Mouse (Mus musculus) MN1 (cell line): ENCODE data around the gene Hs2st1.

ENCODE experiments used
- DNase-seq: peaks from one replicate; pipeline ENCODE4 v3.0.0-alpha.2; 2016; ENCODE audit warnings: low spot score

The Hs2st1 gene

DNA sequence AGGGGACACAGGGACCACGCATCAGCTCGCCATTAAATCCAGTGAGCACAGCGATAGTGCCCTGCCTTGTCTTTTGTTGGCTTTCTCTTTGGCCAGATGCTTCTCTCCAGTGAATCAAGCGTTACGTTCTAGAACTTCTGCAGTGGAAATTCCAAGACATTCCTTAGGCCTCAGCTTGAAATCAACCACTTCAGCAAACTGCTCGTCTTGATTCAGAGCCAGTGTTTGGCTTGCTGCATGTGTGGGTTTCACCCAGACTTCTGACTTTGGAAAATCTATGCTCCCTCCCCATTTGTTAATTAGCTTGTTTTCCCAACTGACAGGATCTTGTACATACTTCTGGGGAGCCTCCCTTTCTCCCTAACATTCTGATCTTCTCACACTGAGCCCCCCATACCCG lies 16.8 kb upstream of the Hs2st1 start:
- DNase-seq, result no peak

- DNase-seq, result no peak
Observed at GRCm38 (mm10) chr3:144584789-144585553, 15.0 kb upstream of the Hs2st1 start.

GRCm38 (mm10) chr3:144583789-144584188 lies 13.8 kb upstream of the Hs2st1 start:
- DNase-seq, result no peak

- DNase-seq, result no peak
Observed at GRCm38 (mm10) chr3:144582306-144582705, 12.3 kb upstream of the Hs2st1 start.

DNA sequence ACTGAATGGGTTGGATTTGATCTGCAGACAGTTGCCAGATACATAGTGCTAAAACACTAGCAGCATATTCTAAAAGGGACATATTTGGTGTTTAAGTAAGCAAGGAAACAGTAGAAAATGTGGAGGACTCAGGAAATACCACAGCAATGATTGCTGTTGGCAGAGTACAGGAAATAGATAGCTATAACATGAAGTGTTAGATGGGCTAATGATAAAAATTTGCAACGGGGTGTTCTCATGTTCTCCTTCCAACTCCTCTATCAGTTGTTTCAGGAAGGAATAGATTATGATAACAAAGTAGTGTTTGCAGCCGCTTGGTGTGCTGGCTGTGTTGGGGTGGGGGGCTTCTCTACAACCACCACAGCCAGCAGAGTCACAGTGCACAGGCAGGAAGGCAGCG lies 11.9 kb upstream of the Hs2st1 start:
- no peak for DNase-seq

DNA sequence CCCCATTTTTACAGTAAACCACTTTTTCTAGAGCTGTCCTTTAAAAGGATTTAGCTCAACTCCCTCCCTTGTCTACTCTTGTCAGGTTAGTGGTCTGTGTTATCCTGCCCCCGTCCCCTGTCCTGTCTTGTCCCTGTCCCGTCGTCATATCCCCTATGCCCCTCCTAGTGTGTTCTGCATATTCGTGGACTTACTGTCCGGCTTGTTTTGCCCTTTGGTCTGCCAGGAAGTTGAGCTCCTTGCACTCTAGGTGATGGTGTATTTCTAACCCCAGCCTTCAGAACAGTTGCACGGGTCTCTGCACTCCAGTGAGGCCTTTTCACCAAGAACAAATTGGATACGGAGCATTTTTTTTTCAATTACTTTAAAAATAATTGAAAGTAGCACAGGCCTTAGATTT lies 10.3 kb upstream of the Hs2st1 start:
- no peak for DNase-seq

- no peak for DNase-seq
Observed at GRCm38 (mm10) chr3:144579796-144580195, 9.8 kb upstream of the Hs2st1 start.

- no peak for DNase-seq
Observed at GRCm38 (mm10) chr3:144578921-144579320, 8.9 kb upstream of the Hs2st1 start.

DNA sequence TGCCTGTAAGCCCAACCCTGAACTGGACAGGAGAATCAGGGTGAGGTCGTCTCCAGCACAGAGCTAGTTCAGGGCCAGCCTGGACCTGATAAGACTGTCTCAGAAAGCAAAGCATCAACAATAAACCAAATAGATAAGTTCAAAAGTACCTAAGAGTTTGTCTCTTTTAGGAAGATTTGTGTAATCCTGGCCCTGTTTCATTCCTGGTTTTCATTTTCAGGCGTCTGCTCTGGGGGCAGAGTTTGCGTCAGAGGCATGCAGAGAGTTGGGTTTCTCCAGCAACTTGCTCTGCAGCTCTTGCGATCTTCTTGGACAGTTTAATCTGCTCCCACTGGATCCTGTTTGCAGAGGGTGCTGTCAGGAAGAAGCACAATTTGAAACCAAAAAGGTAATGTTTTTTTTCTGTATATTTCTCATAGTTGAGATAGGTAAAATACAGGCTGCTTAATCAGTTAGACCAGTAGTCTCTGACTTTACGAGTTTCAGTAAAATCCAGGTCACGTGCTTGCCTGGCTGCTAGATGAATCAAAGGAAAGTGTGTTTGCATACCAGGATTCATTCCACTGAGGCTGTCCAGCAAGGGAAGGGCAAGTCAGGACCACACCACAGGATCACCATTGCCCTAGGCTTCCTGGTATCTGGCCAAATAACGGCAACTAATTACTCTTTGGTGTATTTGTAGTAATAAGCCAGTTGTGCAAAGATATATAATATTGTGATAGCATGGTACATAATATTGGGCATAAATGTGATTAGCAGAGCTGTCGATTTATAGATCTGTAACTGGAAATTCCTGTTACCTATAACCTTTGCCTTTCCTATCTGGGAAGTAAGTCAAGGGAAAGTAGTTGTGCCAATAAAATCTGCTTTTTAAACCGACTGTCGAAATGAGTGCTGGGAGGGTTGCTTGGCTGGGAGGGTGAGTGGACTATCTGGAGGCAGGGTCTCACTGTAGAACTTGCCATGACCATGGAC lies 7.7 kb upstream of the Hs2st1 start:
- DNase-seq, result no peak

GRCm38 (mm10) chr3:144574256-144574655 lies 4.3 kb upstream of the Hs2st1 start:
- no peak for DNase-seq

- no peak for DNase-seq
Observed at GRCm38 (mm10) chr3:144570816-144571487, 971 bp upstream of the Hs2st1 start.

DNA sequence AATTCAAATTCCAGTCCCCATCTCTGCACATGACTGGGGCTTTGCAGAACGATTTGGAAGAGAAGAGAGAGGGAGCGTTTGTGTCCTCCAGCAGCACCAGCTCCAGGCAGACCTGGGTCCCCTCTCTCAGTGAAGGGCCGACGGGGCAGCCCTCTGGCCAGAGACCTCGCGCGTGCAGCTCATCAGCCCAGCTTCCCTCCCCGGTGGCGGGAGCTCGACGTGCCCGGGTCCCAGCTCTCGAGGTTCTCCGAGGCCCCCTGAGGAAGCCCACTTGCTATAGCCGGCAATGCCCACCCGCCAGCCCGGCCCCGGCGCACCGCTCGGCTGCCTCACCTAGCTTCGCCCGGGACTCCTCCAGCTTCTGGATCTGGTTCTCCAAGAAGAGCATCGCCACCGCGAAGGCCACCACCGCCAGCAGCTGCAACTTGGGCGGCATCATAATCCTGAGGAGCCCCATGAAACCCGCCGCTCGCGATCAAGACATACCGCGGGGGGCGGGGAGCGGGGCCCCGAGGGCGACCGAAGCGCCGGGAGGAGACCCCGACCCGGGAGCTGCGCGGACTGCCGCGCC lies 495 bp downstream of the Hs2st1 start:
- DNase-seq, result peak; percentile 55

DNA sequence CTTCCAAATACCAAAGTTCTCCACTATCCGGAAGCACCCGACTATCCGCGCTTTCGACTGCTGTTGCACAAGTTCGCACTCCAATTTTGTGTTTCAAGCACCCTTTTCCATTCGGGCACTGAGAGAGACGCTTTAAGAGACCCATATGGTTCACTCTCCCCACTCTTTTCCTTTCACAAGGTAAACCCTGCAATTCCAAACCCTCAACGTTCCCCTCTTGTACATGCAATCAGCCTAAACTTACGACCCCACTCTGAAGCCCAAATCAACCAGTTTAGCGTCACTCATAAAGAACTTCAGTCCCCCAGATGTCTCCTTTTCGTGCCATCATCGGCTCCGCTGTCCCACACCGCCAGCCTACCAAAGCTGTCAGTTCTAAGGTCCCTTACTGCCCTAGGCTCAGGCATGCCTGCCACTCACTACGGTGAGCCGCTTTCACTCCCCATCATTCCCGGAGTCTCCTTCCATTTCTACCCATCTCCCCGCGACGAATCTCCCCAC lies 1.1 kb downstream of the Hs2st1 start:
- DNase-seq, result peak; percentile 18

DNA sequence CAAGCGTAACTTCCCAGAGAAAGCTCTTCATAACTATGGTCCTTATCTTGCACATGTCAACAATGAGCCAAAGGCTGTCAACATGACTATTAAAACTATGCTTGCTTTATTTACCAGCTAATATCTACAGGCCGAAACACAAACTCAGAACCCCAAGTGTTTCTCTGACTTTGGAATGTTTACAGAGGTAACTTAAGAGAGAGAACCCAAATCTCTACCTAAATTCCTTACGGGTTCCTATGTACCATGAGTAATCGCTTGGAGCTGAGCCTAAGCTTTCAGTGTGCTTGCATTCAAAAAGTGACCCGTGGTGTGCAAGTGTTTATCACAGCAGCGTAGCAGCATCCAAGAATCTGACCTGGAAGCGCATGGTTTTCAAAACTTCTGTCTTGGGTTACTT lies 4.8 kb downstream of the Hs2st1 start:
- no peak for DNase-seq

DNA sequence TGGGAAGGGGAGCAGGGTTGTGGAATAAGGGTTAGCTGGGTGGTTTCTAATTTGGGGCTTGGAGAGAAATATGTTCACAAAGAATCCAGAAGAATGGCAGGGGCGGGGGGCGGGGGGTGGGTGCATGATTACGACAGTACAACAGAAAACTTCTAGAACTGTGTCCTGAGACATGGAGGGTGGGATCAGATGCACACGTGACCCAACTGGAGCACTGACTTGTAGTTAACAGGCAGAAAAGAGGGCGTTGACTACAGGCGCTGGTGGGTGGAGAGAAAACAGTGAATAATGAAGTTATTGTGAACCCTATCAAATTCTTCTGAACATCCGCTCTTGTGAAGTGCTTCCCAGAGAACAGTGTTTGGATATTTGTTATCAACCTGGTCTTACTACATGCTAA lies 6.1 kb downstream of the Hs2st1 start:
- DNase-seq, result no peak

DNA sequence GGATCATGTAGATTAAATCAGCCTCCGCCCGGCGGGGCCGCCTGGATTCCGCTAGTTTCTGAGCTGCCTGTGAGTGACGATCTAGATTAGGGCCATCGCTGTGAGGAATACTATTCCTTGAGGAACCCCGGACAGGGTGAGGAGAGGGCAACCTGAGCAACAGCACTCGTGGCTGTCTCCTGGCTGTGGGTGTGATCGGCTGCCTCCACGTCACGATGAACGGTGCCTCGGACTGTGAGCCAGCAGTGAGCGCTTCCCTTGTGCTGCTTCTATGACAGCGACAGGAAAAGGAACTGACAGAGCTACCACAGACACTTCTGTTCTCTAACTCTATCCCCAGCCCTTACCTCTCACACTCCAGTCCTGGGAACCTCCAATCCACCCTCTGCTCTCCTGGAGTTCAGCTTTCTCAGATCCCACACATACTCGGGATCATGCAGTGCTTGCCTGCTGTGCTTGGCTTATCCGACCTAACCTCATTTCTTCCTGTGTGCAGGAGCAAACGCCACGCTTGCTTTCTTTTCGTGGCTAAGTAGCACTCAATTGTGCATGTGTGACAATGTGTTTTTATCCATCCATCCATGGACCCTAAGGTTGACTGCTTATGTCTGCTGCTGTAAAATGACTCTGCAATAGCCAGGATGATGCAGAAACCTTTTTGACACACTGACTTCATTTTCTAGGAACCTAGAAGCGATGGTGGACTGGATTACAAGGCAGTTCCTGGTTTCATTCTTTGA lies 8.3 kb downstream of the Hs2st1 start:
- DNase-seq, result no peak

GRCm38 (mm10) chr3:144558274-144558673 lies 11.7 kb downstream of the Hs2st1 start:
- DNase-seq, result no peak

DNA sequence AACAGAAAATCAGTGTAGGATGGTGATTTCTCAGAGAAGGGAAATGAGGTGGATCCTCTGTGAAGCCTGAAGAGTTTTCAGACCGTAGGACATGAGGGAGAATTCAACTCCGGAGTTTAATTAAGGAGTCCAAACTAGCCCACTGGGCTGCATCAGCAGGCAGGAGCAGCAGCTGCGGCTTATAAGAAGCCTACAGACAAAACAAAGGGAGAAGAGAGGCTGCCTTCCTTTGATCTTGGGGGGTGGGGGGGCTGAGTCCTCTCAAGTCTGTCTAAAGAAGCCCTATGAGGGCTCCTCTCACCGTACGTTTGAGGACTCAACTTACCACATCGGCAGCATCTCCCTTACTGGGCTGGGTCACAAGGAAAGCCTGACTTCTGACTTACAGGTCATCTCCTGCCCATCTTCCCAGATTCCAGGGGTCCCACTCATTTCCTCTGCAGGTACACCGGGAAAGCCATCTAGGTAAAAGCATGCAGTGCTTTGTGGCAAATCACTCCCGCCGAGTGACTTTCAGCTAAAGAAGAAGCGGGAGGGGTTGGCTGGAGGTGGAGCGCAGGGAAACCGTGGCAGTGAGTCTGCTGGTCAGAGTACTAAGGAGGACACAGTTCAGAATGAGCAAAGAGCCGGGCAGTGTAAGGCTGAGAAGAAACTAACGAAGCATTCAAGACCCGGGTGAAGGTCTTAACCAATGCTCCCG lies 13.2 kb downstream of the Hs2st1 start:
- no peak for DNase-seq

- no peak for DNase-seq
Observed at GRCm38 (mm10) chr3:144555144-144555543, 14.8 kb downstream of the Hs2st1 start.

DNA sequence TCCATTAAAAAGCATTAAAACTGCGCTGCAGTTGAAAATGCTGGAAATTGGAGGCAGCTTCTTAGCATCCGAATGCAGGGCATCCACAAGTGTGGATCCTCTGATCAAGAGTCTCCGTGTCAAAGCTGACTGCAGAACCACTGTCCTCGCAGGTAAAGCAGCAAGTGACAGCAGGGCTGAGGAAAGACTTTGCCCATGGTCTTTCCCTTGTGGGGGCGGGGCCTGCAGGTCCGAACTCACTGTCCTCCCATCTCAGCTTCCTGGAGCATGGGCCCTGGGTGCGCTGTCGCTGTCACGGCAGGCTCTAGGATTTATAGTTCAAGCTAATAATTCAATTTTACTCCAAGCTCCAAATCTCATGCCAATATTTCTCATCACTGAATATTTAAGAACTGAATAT lies 15.5 kb downstream of the Hs2st1 start:
- no peak for DNase-seq

- DNase-seq, result no peak
Observed at GRCm38 (mm10) chr3:144553942-144554341, 16.0 kb downstream of the Hs2st1 start.
